Mouse (Mus musculus) lung, adult 2 months (tissue): ENCODE data around the gene Taar4. TPM values are rescaled to one million over a fixed set of nuclear protein-coding genes. Genes with fewer than 3 reads are reported as not detected.

ENCODE experiments used
- DNase-seq: peaks from one replicate; pipeline ENCODE4 v3.0.0; 2022
- H3K4me1 ChIP-seq: fragments of 200-500 bp; 2 replicates; pipeline ENCODE4 v1.6.1; 2011; ENCODE audit warnings: low read length; ENCODE audit not compliant: control insufficient read depth, insufficient read depth
- H3K4me3 ChIP-seq: fragments of 200-500 bp; replicated peaks from 2 replicates; pipeline ENCODE3; 2011; ENCODE audit warnings: low read depth, mild to moderate bottlenecking, control low read depth, low read length; ENCODE audit errors: extremely low read depth
- CTCF ChIP-seq: fragments of 200-500 bp; IDR thresholded peaks from 2 replicates; pipeline ENCODE4 v1.5.1; 2011; ENCODE audit warnings: mild to moderate bottlenecking, low read length, control low read depth; ENCODE audit not compliant: insufficient read depth
- POLR2A ChIP-seq: fragments of 200-500 bp; IDR thresholded peaks from 2 replicates; pipeline ENCODE4 v1.6.1; 2011; ENCODE audit warnings: low read depth, mild to moderate bottlenecking, control low read depth, low read length, borderline replicate concordance; ENCODE audit errors: extremely low read depth
- WGBS: fragments of 180-500 bp; shearing (Covaris S2); methylation state at CpG from one replicate; pipeline ENCODE4 v1.1.7; 2018; 5-methylcytosine and 5-hydroxymethylcytosine counted together
- polyA plus RNA-seq: library from polyadenylated mRNA; depleted of rRNA; stranded (reverse); fragments of >200 nt; gene quantifications from 2 replicates; pipeline ENCODE4 v1.2.3, GENCODE M21; 2012; rRNA removed

The Taar4 gene
- polyA plus RNA-seq, 1 experiment = not detected

GRCm38 (mm10) chr10:23999639-24000038 is 39.3 kb downstream of the Taar4 start, which contains the start of gene Taar7b:
Gene Taar7b (plus strand): TSS chr10:23999939.
- DNase-seq = no peak
- 31% methylated on average over 1 of the region's 1 CpGs for WGBS
- TF ChIP-seq CTCF (no peak), POLR2A (no peak)

GRCm38 (mm10) chr10:24006442-24006841 is 46.1 kb downstream of the Taar4 start:
- 60% methylated on average over 1 of the region's 1 CpGs for WGBS
- TF ChIP-seq POLR2A (no peak), CTCF (no peak)

More at GRCm38 (mm10) chr10:23999639-24000038, 39.3 kb downstream of the Taar4 start, which contains the start of gene Taar7b:
- H3K4me1 ChIP-seq = no peaks in the 10 kb centered on the region
- H3K4me3 ChIP-seq = no peak within 1 kb of the TSS

GRCm38 (mm10) chr10:24007034-24007433 is 46.7 kb downstream of the Taar4 start:
- Histone ChIP-seq H3K4me3 (no peak overlapping the region), H3K4me1 (no peaks in the 10 kb centered on the region)
- WGBS = 22% methylated on average over 2 of the region's 2 CpGs
- TF ChIP-seq CTCF (no peak), POLR2A (no peak)
- DNase-seq = no peak

More at GRCm38 (mm10) chr10:24006442-24006841, 46.1 kb downstream of the Taar4 start:
- DNase-seq = no peak
- Histone ChIP-seq H3K4me1 (no peaks in the 10 kb centered on the region), H3K4me3 (no peak overlapping the region)

GRCm38 (mm10) chr10:24008143-24008542 is 47.8 kb downstream of the Taar4 start:
- no peak for DNase-seq
- TF ChIP-seq POLR2A = no peak
- no peak for TF ChIP-seq CTCF
- 81% methylated on average over 1 of the region's 1 CpGs for WGBS
- H3K4me3 ChIP-seq = no peak overlapping the region
- H3K4me1 ChIP-seq = no peaks in the 10 kb centered on the region

Other genes starting within 250 kb of the Taar4 start
- 907 and 1,065 TPM in 2 replicates for gene Rps12, start 173.2 kb upstream of the Taar4 start, polyA plus RNA-seq
- 8.1 and 10.3 TPM in 2 replicates for gene Slc18b1, start 163.5 kb upstream of the Taar4 start, polyA plus RNA-seq
- gene Vnn3, start 109.0 kb upstream of the Taar4 start, polyA plus RNA-seq = 4.3 and 4.8 TPM in 2 replicates
- 12.0 and 18.9 TPM in 2 replicates for gene Vnn1, start 65.8 kb upstream of the Taar4 start, polyA plus RNA-seq
- not detected in 2 replicates for gene Taar1, start 40.1 kb upstream of the Taar4 start, polyA plus RNA-seq
- gene Taar2, start 21.9 kb upstream of the Taar4 start, polyA plus RNA-seq = 0.27 TPM in 1 of 2 replicates, not detected in the other
- gene Taar3, start 10.9 kb upstream of the Taar4 start, polyA plus RNA-seq = not detected in 2 replicates
- gene Taar5, start 10.2 kb downstream of the Taar4 start, polyA plus RNA-seq = not detected in 2 replicates
- gene Taar6, start 25.2 kb downstream of the Taar4 start, polyA plus RNA-seq = not detected in 2 replicates
- gene Taar7a, start 33.0 kb downstream of the Taar4 start, polyA plus RNA-seq = not detected in 2 replicates
- gene Taar7b, start 39.4 kb downstream of the Taar4 start, polyA plus RNA-seq = not detected in 2 replicates
- not detected in 2 replicates for gene Taar7d, start 66.7 kb downstream of the Taar4 start, polyA plus RNA-seq
- gene Taar7e, start 77.1 kb downstream of the Taar4 start, polyA plus RNA-seq = not detected in 2 replicates
- gene Taar7f, start 89.0 kb downstream of the Taar4 start, polyA plus RNA-seq = not detected in 2 replicates
- not detected in 2 replicates for gene Taar8a, start 116.0 kb downstream of the Taar4 start, polyA plus RNA-seq
- not detected in 2 replicates for gene Taar8b, start 131.8 kb downstream of the Taar4 start, polyA plus RNA-seq
- not detected in 2 replicates for gene Taar8c, start 141.4 kb downstream of the Taar4 start, polyA plus RNA-seq
- gene Taar9, start 149.0 kb downstream of the Taar4 start, polyA plus RNA-seq = not detected in 2 replicates
- gene Stx7, start 188.8 kb downstream of the Taar4 start, polyA plus RNA-seq = 91.9 and 97.8 TPM in 2 replicates